In the genomic region with DNA sequence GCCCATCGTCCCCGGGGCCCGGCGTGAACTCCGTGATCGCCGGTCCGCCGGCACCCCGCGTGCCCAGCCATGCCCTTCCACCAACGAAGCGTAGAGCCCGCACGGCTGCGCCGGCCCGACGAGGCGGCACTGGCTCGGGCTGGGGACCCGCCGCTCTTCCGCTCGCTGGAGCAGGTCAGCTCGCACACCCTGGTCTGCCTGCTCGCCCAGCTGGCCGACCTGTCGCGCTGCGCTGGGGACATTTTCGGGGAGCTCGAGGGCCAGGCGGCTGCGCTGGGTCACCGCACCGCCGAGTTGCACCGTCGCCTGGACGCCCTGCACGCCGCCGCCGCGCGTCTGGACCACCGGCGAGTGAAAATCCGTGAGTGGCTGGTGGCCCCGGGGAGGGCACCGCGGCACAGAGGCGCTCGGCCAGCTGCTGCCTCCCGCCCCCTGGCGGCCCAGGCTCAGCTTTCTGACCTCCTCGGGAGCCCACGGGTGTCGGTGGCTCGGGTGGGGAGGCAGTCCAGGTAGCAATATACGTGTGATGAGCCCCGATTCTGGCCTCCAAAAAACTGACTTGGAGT, we compare ENCODE assay signal across 8 mouse cellular contexts. TPM values are rescaled to one million over a fixed set of nuclear protein-coding genes. Genes with fewer than 3 reads are reported as not detected.
A peak's percentile ranks its signal among the peaks of the same experiment; 100 is the strongest.
DNase-seq lines count a peak whose midpoint lies in the region; ATAC-seq and TF ChIP-seq lines count a peak whose summit lies in the region.

TSS of gene Nhsl1 (plus strand) at position 70 of the 566 bp plus-strand sequence.

- intact Hi-C loops in left cerebral cortex, adult 2 months (cut with DNase I), result loop anchor here (2.0 to 5.0 kb wide), 2 partner anchors 70 to 72 kb away; no protein-coding TSS in a partner anchor

- H3K4me1 ChIP-seq in embryonic facial prominence, embryonic 15.5 days, result peaks cover 12% of the 10 kb centered on the region
- peaks cover 20% of the 10 kb centered on the region for H3K4me1 ChIP-seq in heart, embryonic 13.5 days
- peaks cover 25% of the 10 kb centered on the region for H3K4me1 ChIP-seq in kidney, embryonic 16.5 days (ENCODE audit: insufficient read depth, low read length)
- no peaks in the 10 kb centered on the region for H3K4me1 ChIP-seq in liver, embryonic 14.5 days (replicated peaks; ENCODE audit: control insufficient read depth in 2 of 2, insufficient read depth in 2 of 2, low read length in 1 of 2)
- H3K4me1 ChIP-seq in neural tube, embryonic 11.5 days (ENCODE audit: control insufficient read depth, insufficient read depth, low read length), result no peaks in the 10 kb centered on the region; the same call in 1 of the 2 replicates

- TF ChIP-seq EP300 in liver, embryonic 14.5 days (IDR thresholded peaks at IDR 0.05; ENCODE audit: low read depth), result no peak

- peak within 1 kb of the TSS; percentile 42 for H3K27ac ChIP-seq in left cerebral cortex, adult 2 months
- peak within 1 kb of the TSS; percentile 86 for H3K27ac ChIP-seq in embryonic facial prominence, embryonic 15.5 days (replicated peaks)
- peak within 1 kb of the TSS; percentile 64 for H3K27ac ChIP-seq in heart, embryonic 13.5 days (replicated peaks)
- H3K27ac ChIP-seq in kidney, embryonic 16.5 days (ENCODE audit: low read length), result peak within 1 kb of the TSS; percentile 86
- no peak within 1 kb of the TSS for H3K27ac ChIP-seq in liver, embryonic 14.5 days
- H3K27ac ChIP-seq in neural tube, embryonic 11.5 days (ENCODE audit: low read depth, low read length), result peak within 1 kb of the TSS; percentile 63; the same call in 1 of the 2 replicates

- WGBS in embryonic facial prominence, embryonic 15.5 days, result under 1% methylated on average over 63 of the region's 63 CpGs
- under 1% methylated on average over 62 of the region's 63 CpGs for WGBS in heart, embryonic 13.5 days
- WGBS in kidney, embryonic 16.5 days, result under 1% methylated on average over 57 of the region's 63 CpGs
- WGBS in liver, embryonic 14.5 days (ENCODE audit: insufficient replicate concordance), result under 1% methylated on average over 62 of the region's 63 CpGs
- under 1% methylated on average over 62 of the region's 63 CpGs for WGBS in neural tube, embryonic 11.5 days

- H3K9me3 ChIP-seq in embryonic facial prominence, embryonic 15.5 days (replicated peaks), result no peaks in the 10 kb centered on the region
- H3K9me3 ChIP-seq in heart, embryonic 13.5 days, result no peaks in the 10 kb centered on the region
- no peaks in the 10 kb centered on the region for H3K9me3 ChIP-seq in kidney, embryonic 16.5 days (ENCODE audit: low read length)
- H3K9me3 ChIP-seq in liver, embryonic 14.5 days (ENCODE audit: control insufficient read depth, low read length), result no peaks in the 10 kb centered on the region
- H3K9me3 ChIP-seq in neural tube, embryonic 11.5 days (ENCODE audit: control insufficient read depth, low read length), result no peaks in the 10 kb centered on the region

- H3K4me3 ChIP-seq in left cerebral cortex, adult 2 months, result peak within 1 kb of the TSS; percentile 57
- H3K4me3 ChIP-seq in embryonic facial prominence, embryonic 15.5 days (replicated peaks), result peak within 1 kb of the TSS; percentile 86
- peak within 1 kb of the TSS; percentile 89 for H3K4me3 ChIP-seq in heart, embryonic 13.5 days
- H3K4me3 ChIP-seq in kidney, embryonic 16.5 days (ENCODE audit: low read length), result peak within 1 kb of the TSS; percentile 86
- peak within 1 kb of the TSS; percentile 53 to 56 for H3K4me3 ChIP-seq in liver, embryonic 14.5 days (ENCODE audit: insufficient read depth in 1 of 2, low read depth in 2 of 2, low read length in 2 of 2)
- peak within 1 kb of the TSS; percentile 74 for H3K4me3 ChIP-seq in neural tube, embryonic 11.5 days (ENCODE audit: low read depth, low read length)

- H3K9ac ChIP-seq in embryonic facial prominence, embryonic 15.5 days, result peak within 1 kb of the TSS; percentile 85
- peak within 1 kb of the TSS; percentile 94 for H3K9ac ChIP-seq in heart, embryonic 13.5 days
- H3K9ac ChIP-seq in kidney, embryonic 16.5 days (replicated peaks; ENCODE audit: low read length), result peak within 1 kb of the TSS; percentile 96
- peak within 1 kb of the TSS; percentile 34; the same call in 1 of the 2 replicates for H3K9ac ChIP-seq in liver, embryonic 14.5 days (replicated peaks)
- peak within 1 kb of the TSS; percentile 93 for H3K9ac ChIP-seq in neural tube, embryonic 11.5 days (ENCODE audit: low read length)

- TF ChIP-seq CTCF in left cerebral cortex, adult 2 months (IDR thresholded peaks at IDR 0.05), result peak; percentile 60
- TF ChIP-seq CTCF in liver, embryonic 14.5 days (IDR thresholded peaks at IDR 0.05; ENCODE audit: low read depth), result peak; percentile 55

- H3K27me3 ChIP-seq in embryonic facial prominence, embryonic 15.5 days, result no peaks in the 10 kb centered on the region
- no peaks in the 10 kb centered on the region for H3K27me3 ChIP-seq in heart, embryonic 13.5 days (replicated peaks)
- H3K27me3 ChIP-seq in kidney, embryonic 16.5 days (ENCODE audit: insufficient read depth, low read length), result no peaks in the 10 kb centered on the region
- peaks cover 24% of the 10 kb centered on the region for H3K27me3 ChIP-seq in liver, embryonic 14.5 days (ENCODE audit: control insufficient read depth, insufficient read depth, low read length)
- peaks cover 3% of the 10 kb centered on the region; the same call in 1 of the 2 replicates for H3K27me3 ChIP-seq in neural tube, embryonic 11.5 days (ENCODE audit: control insufficient read depth, insufficient read depth, low read length)

- H3K4me2 ChIP-seq in embryonic facial prominence, embryonic 15.5 days (replicated peaks), result peak within 1 kb of the TSS; percentile 93
- peak within 1 kb of the TSS; percentile 94 for H3K4me2 ChIP-seq in heart, embryonic 13.5 days
- peak within 1 kb of the TSS; percentile 92 for H3K4me2 ChIP-seq in kidney, embryonic 16.5 days (replicated peaks; ENCODE audit: low read depth, low read length)
- H3K4me2 ChIP-seq in liver, embryonic 14.5 days (ENCODE audit: low read depth), result peak within 1 kb of the TSS; percentile 55
- peak within 1 kb of the TSS; percentile 90 for H3K4me2 ChIP-seq in neural tube, embryonic 11.5 days (ENCODE audit: low read depth)

- ATAC-seq in embryonic facial prominence, embryonic 15.5 days (ENCODE audit: insufficient number of reproducible peaks, low FRiP score, low TSS enrichment, low read depth), result peak; percentile 79
- peak; percentile 32; the same call in 1 of the 2 replicates for ATAC-seq in heart, embryonic 13.5 days (ENCODE audit: extremely low read depth, insufficient number of reproducible peaks, low FRiP score, low TSS enrichment)
- peak; percentile 84 for ATAC-seq in kidney, embryonic 16.5 days (ENCODE audit: low FRiP score, low TSS enrichment)
- peak; percentile 50; the same call in 1 of the 2 replicates for ATAC-seq in liver, embryonic 14.5 days (ENCODE audit: insufficient read depth)
- peak; percentile 88 for ATAC-seq in neural tube, embryonic 11.5 days (ENCODE audit: insufficient read depth, low FRiP score, low TSS enrichment)

- peak; percentile 26 to 37 for DNase-seq in left cerebral cortex, adult 2 months (ENCODE audit: extremely low spot score in 1 of 2, low spot score in 2 of 2)
- no peak for DNase-seq in left cerebral cortex, adult 11 months (ENCODE audit: low spot score)
- DNase-seq in liver, embryonic 14.5 days (ENCODE audit: low read depth in 3 of 3, low spot score in 3 of 3), result no peak
- peak; percentile 78 for DNase-seq in neural tube, embryonic 11.5 days (ENCODE audit: low spot score)
- peak; percentile 6 for DNase-seq in thymus, postnatal 0 days (ENCODE audit: low spot score)

- H3K36me3 ChIP-seq in embryonic facial prominence, embryonic 15.5 days, result no peaks in the 10 kb centered on the region
- no peaks in the 10 kb centered on the region for H3K36me3 ChIP-seq in heart, embryonic 13.5 days
- no peaks in the 10 kb centered on the region for H3K36me3 ChIP-seq in kidney, embryonic 16.5 days (ENCODE audit: insufficient read depth, low read length)
- H3K36me3 ChIP-seq in liver, embryonic 14.5 days (replicated peaks; ENCODE audit: control insufficient read depth, insufficient read depth, low read depth), result no peaks in the 10 kb centered on the region
- H3K36me3 ChIP-seq in neural tube, embryonic 11.5 days (ENCODE audit: control insufficient read depth, insufficient read depth, low read length), result no peaks in the 10 kb centered on the region

RNA-seq across cellular contexts. Expression of gene Nhsl1, which starts in this region (rescaled TPM):
- total RNA-seq in left cerebral cortex, adult 2 months (2021), result 10 to 100 TPM; 23.7 to 28.9 TPM
- 11.0 and 11.4 TPM in 2 replicates for polyA plus RNA-seq in embryonic facial prominence, embryonic 15.5 days (2015; fragmentation: Nextera tagmentation; extraction: Ambion mirVana)
- polyA plus RNA-seq in heart, embryonic 13.5 days (2015; fragmentation: Nextera tagmentation; extraction: Ambion mirVana), result 10.1 and 11.1 TPM in 2 replicates
- polyA plus RNA-seq in kidney, embryonic 16.5 days (2015; fragmentation: Nextera tagmentation; extraction: Ambion mirVana), result 9.3 and 10.7 TPM in 2 replicates
- polyA plus RNA-seq in liver, embryonic 14.5 days (2012; rRNA removed), result 0.55 and 0.64 TPM in 2 replicates
- polyA plus RNA-seq in liver, embryonic 14.5 days (2014; fragmentation: Nextera tagmentation; extraction: Ambion mirVana), result 0.50 and 0.75 TPM in 2 replicates
- 19.6 and 21.6 TPM in 2 replicates for polyA plus RNA-seq in neural tube, embryonic 11.5 days (2014; fragmentation: Nextera tagmentation; extraction: Ambion mirVana)
- polyA plus RNA-seq in thymus, postnatal 0 days (2015; fragmentation: Nextera tagmentation; extraction: Ambion mirVana), result 5.4 and 6.8 TPM in 2 replicates

Comparison
In these comparisons a context has a peak if more than half of its experiments do, and no peak if none do; other contexts are left out.
1. DNase-seq: peak in left cerebral cortex, adult 2 months (2 of 2), neural tube, embryonic 11.5 days (single experiment) and thymus, postnatal 0 days (single experiment); none in left cerebral cortex, adult 11 months (single experiment) and liver, embryonic 14.5 days (0 of 3).
2. Peak in ATAC-seq, H3K4me3 ChIP-seq, H3K9ac ChIP-seq and H3K4me2 ChIP-seq in liver, embryonic 14.5 days; RNA of the gene not detected or under 1 TPM.
3. ATAC-seq: peak in every context shown above with its lines; median percentile 88 in neural tube, embryonic 11.5 days; 84 in kidney, embryonic 16.5 days; 79 in embryonic facial prominence, embryonic 15.5 days; 50 in liver, embryonic 14.5 days; 32 in heart, embryonic 13.5 days.
4. H3K9ac ChIP-seq: peak in every context shown above with its lines; median percentile 96 in kidney, embryonic 16.5 days; 94 in heart, embryonic 13.5 days; 93 in neural tube, embryonic 11.5 days; 85 in embryonic facial prominence, embryonic 15.5 days; 34 in liver, embryonic 14.5 days.
5. Peak in every context shown above with its lines, with median percentiles within 50 percentile points of each other: H3K4me3 ChIP-seq and H3K4me2 ChIP-seq.